Mouse (Mus musculus) ES-Bruce4 (cell line): ENCODE results near the gene Nat8f4.

ENCODE experiments used
- CTCF ChIP-seq: IDR thresholded peaks from one replicate; pipeline ENCODE4 v1.8.1; 2011; ENCODE audit warnings: low read depth, low read length
- POLR2A ChIP-seq: IDR thresholded peaks from one replicate; pipeline ENCODE4 v1.8.1; 2011; ENCODE audit warnings: low read length; ENCODE audit not compliant: insufficient read depth

DNA sequence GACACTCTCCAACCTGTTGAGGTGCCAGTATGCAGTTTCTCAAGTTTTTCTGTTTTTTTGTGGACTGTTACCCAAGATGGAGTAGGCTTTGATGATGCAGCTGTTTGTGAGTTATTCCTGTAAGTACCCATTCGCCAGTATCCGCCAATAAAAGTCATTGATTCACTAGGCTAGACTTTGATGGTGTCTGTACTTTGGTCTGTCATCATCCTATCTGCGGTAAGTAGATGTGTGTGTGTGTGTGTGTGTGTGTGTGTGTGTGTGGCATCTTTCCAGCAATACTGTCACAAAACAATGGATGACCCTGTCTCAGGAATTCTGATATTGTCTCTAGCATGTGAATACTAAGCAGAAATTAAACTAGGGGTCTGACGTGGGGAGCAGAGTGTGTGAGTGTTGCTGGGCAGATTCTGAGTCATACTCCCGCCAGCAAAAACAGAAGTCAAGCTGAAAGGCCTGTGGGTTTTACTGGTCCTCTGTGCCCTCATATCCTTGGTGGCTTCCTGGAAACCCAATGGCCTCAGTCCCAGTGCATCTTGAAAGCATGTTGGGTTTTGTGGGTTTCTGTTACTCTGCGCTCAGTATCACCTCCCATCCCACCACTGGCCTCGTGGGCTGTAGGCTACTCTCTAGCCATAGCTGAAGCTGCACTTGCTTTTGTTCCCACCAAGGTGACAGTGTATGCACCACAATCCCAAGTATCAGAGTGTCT is 53.5 kb downstream of the Nat8f4 start:
- TF ChIP-seq CTCF (no peak), POLR2A (no peak)
